In the genomic region with DNA sequence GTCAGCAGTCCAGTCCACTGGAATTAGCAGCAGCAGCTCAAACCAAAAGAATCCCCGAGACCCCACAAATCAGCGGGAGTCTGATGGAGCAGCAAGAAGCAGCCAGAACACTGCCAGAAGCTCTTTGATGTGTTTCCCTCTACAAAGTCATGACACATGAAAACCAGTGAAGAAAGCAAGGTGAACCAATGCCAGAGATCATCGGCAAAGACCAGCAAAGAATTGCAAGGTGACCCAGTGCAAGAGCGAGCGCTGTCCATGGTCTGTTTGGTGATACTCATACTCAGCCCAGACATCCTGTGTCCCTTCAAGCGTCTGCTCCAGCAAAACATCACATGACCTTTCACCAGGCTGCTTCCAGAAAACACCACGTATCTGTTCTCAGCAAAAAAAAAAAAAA, we compare ENCODE assay signal across 22 mouse cellular contexts. TPM values are rescaled to one million over a fixed set of nuclear protein-coding genes. Genes with fewer than 3 reads are reported as not detected.
"Had no signal": no experiment of that assay in that cellular context is flagged by ENCODE, and none has a peak within 500 bp of the region (broad histone marks: within the 10 kb centered on the region; RNA-seq: fewer than 3 reads in every experiment).

No protein-coding gene starts in this region.

- H3K9me3 ChIP-seq: liver, embryonic 15.5 days; lung, embryonic 15.5 days; megakaryocyte, embryonic 14.5 days; midbrain, embryonic 13.5 days; midbrain, embryonic 15.5 days; neural tube, embryonic 13.5 days; stomach, embryonic 15.5 days had no signal

- H3K27ac ChIP-seq: liver, embryonic 15.5 days; lung, embryonic 15.5 days; macrophage; midbrain, embryonic 13.5 days; midbrain, embryonic 15.5 days; neural tube, embryonic 13.5 days; stomach, embryonic 15.5 days; stomach, postnatal 0 days had no signal

- DNase-seq: liver, postnatal 0 days; lung, adult 2 months; lung, postnatal 14 days; lung, postnatal 36 days; right cerebral cortex, postnatal 25 days; right cerebral cortex, postnatal 4 days; thymus, adult 2 months; thymus, postnatal 25 days; thymus, postnatal 4 days had no signal

- H3K4me1 ChIP-seq: liver, embryonic 15.5 days; midbrain, embryonic 13.5 days; midbrain, embryonic 15.5 days; neural tube, embryonic 13.5 days; stomach, embryonic 15.5 days had no signal

- H3K9ac ChIP-seq: liver, embryonic 15.5 days; liver, postnatal 0 days; lung, embryonic 15.5 days; midbrain, embryonic 13.5 days; midbrain, embryonic 15.5 days; neural tube, embryonic 13.5 days; stomach, embryonic 15.5 days had no signal

- H3K36me3 ChIP-seq: liver, embryonic 15.5 days; lung, embryonic 15.5 days; midbrain, embryonic 13.5 days; midbrain, embryonic 15.5 days; neural tube, embryonic 13.5 days; stomach, embryonic 15.5 days had no signal

- H3K27me3 ChIP-seq: liver, embryonic 15.5 days; lung, embryonic 15.5 days; midbrain, embryonic 13.5 days; midbrain, embryonic 15.5 days; neural tube, embryonic 13.5 days; stomach, embryonic 15.5 days had no signal

- ATAC-seq: liver, postnatal 0 days; lung, postnatal 0 days; midbrain, embryonic 13.5 days; midbrain, embryonic 15.5 days had no signal

- H3K4me2 ChIP-seq: liver, embryonic 15.5 days; lung, embryonic 15.5 days; midbrain, embryonic 11.5 days; midbrain, embryonic 13.5 days; midbrain, embryonic 15.5 days; neural tube, embryonic 13.5 days; stomach, embryonic 15.5 days had no signal

- H3K4me3 ChIP-seq: liver, embryonic 15.5 days; lung, embryonic 15.5 days; megakaryocyte, embryonic 14.5 days; midbrain, embryonic 13.5 days; midbrain, embryonic 15.5 days; neural tube, embryonic 13.5 days; stomach, embryonic 15.5 days had no signal

RNA-seq across cellular contexts. Expression of gene Frmd5, which starts 14.9 kb away (rescaled TPM):
- total RNA-seq: megakaryocyte progenitor cell, adult 5-6 weeks; neutrophil, adult 5-6 weeks had no signal
- polyA plus RNA-seq: macrophage had no signal
